Mouse (Mus musculus) forebrain, postnatal 0 days (tissue): ENCODE results near the gene Kirrel3. TPM values are rescaled to one million over a fixed set of nuclear protein-coding genes. Genes with fewer than 3 reads are reported as not detected.

Experiments used
- ATAC-seq: fragments of 200-750 bp; cut with Nextera tagmentation; 2 replicates; pipeline ENCODE4 v1.8.0; 2017; ENCODE audit warnings: mild to moderate bottlenecking, moderate library complexity
- DNase-seq: peaks from one replicate; pipeline ENCODE4 v3.0.0-alpha.2; 2015
- H3K27ac ChIP-seq: fragments of 300-500 bp; sonication (generic); 2 replicates; pipeline ENCODE4 v1.5.1; 2014; ENCODE audit warnings: low read depth, mild to moderate bottlenecking, antibody characterized with exemption, low read length, moderate library complexity, mixed read lengths
- H3K27me3 ChIP-seq: fragments of 300-500 bp; sonication (generic); 2 replicates; pipeline ENCODE4 v1.6.1; 2014; ENCODE audit warnings: mild to moderate bottlenecking, low read length, mixed read lengths; ENCODE audit not compliant: insufficient read depth
- H3K36me3 ChIP-seq: fragments of 300-500 bp; sonication (generic); 2 replicates; pipeline ENCODE4 v1.6.1; 2014; ENCODE audit warnings: mild to moderate bottlenecking, moderate library complexity; ENCODE audit not compliant: insufficient read depth
- H3K4me1 ChIP-seq: fragments of 300-500 bp; sonication (generic); 2 replicates; pipeline ENCODE4 v1.6.1; 2014; ENCODE audit warnings: antibody characterized with exemption; ENCODE audit not compliant: insufficient read depth
- H3K4me2 ChIP-seq: fragments of 300-500 bp; sonication (generic); 2 replicates; pipeline ENCODE4 v1.6.1; 2014; ENCODE audit warnings: low read depth, mild to moderate bottlenecking, moderate library complexity
- H3K4me3 ChIP-seq: fragments of 300-500 bp; sonication (generic); 2 replicates; pipeline ENCODE4 v1.5.1; 2014; ENCODE audit warnings: low read depth, low read length, mixed read lengths
- H3K9ac ChIP-seq: fragments of 300-500 bp; sonication (generic); 2 replicates; pipeline ENCODE4 v1.6.1; 2014; ENCODE audit warnings: mild to moderate bottlenecking
- H3K9me3 ChIP-seq: fragments of 300-500 bp; sonication (generic); 2 replicates; pipeline ENCODE4 v1.6.1; 2016; ENCODE audit warnings: low read length
- CTCF ChIP-seq: sonication (generic); IDR thresholded peaks from 2 replicates; pipeline ENCODE4 v1.5.1; 2016; ENCODE audit warnings: antibody characterized with exemption, control low read depth, low read depth
- WGBS: fragments of 180-500 bp; shearing (Covaris S2); extraction: QIAGEN DNeasy Blood & Tissue Kit; methylation state at CpG from one replicate; pipeline ENCODE4 v1.1.7; 2014; 5-methylcytosine and 5-hydroxymethylcytosine counted together
- polyA plus RNA-seq: library from polyadenylated mRNA; unstranded; fragments of >200 nt; fragmentation: Nextera tagmentation; extraction: Ambion mirVana; gene quantifications from 2 replicates; pipeline ENCODE4 v1.2.1, GENCODE M21; 2015
- total RNA-seq: library from RNA; depleted of rRNA; stranded (reverse); fragments of >200 nt; gene quantifications from 2 replicates; pipeline ENCODE4 v1.2.3, GENCODE M21; 2014

The Kirrel3 gene
- total and polyA plus RNA-seq, 2 experiments from 2014 or later = 35.3 to 57.6 TPM

DNA sequence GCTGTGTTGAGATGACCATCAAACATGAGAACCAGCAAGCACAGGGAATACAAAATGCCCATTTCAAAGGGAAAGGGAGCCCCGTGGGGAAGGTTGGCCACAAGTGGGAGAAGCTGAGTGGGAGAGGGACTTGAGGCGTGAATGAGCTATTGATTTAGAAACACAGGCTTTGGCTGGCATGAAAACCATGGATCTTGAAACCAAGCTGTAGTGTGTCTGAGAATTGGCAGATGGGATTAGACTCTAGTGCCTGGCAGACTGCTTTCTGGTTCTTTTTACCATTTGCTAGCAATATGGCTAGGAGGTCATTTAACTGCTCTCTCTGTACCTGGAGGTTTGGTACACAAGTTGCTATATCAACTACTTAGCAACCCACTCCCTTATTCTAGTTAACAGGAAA, 56.2 kb downstream of the Kirrel3 start:
- 31% methylated on average over 2 of the region's 2 CpGs for WGBS
- ATAC-seq = peak; percentile 72
- Histone ChIP-seq H3K9me3 (no peaks in the 10 kb centered on the region), H3K27ac (no peak overlapping the region), H3K9ac (no peak overlapping the region), H3K4me2 (no peak overlapping the region), H3K36me3 (no peaks in the 10 kb centered on the region), H3K4me3 (no peak overlapping the region), H3K27me3 (no peaks in the 10 kb centered on the region), H3K4me1 (0 out of 2 replicates have a peak, but pooled peaks cover 3% of the 10 kb centered on the region)
- peak; percentile 61 for DNase-seq
- TF ChIP-seq CTCF = no peak

DNA sequence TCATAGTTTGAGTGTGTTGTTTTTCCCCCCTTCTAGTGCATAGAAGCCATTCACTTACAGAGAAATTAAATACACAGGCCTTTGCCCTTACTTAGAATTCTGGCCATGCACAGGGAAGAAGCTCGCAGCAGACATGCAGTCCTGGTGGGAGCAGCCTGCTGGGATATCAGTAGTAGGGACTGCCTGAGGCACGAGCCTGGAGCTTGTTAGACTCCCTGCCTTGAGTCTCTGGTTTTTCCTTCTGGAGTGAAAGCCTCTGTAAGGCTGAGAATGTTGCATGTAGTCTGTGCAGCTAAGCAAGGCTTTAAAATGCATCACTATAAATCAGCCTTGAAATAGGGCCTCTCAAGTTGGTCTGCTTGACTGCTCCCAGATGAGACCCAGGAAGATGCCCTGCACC, 70.0 kb downstream of the Kirrel3 start:
- Histone ChIP-seq H3K27ac (no peak overlapping the region), H3K4me1 (peaks cover 20% of the 10 kb centered on the region), H3K36me3 (no peaks in the 10 kb centered on the region), H3K4me2 (no peak overlapping the region), H3K9ac (no peak overlapping the region), H3K4me3 (no peak overlapping the region), H3K9me3 (no peaks in the 10 kb centered on the region), H3K27me3 (no peaks in the 10 kb centered on the region)
- no peak for ATAC-seq
- no peak for DNase-seq
- no peak for TF ChIP-seq CTCF
- WGBS = 34% methylated on average over 2 of the region's 2 CpGs

GRCm38 (mm10) chr9:34557846-34558245, 72.2 kb downstream of the Kirrel3 start:
- Histone ChIP-seq H3K4me3 (no peak overlapping the region), H3K36me3 (no peaks in the 10 kb centered on the region), H3K4me1 (peaks cover 20% of the 10 kb centered on the region), H3K27me3 (no peaks in the 10 kb centered on the region), H3K9ac (no peak overlapping the region), H3K9me3 (no peaks in the 10 kb centered on the region), H3K27ac (peak overlapping the region; percentile 80), H3K4me2 (peak overlapping the region; percentile 21; the same call in 1 of the 2 replicates)
- 10% methylated on average over 5 of the region's 5 CpGs for WGBS
- DNase-seq = peak; percentile 83
- TF ChIP-seq CTCF = no peak
- ATAC-seq = peak; percentile 93

GRCm38 (mm10) chr9:34558291-34558899, 72.7 kb downstream of the Kirrel3 start:
- Histone ChIP-seq H3K27ac (peak overlapping the region; percentile 76), H3K4me3 (no peak overlapping the region), H3K9ac (peak overlapping the region; percentile 18; the same call in 1 of the 2 replicates), H3K4me2 (peak overlapping the region; percentile 21), H3K4me1 (peaks cover 20% of the 10 kb centered on the region), H3K9me3 (no peaks in the 10 kb centered on the region), H3K36me3 (no peaks in the 10 kb centered on the region), H3K27me3 (no peaks in the 10 kb centered on the region)
- peak; percentile 88 for ATAC-seq
- WGBS = 11% methylated on average over 8 of the region's 8 CpGs
- DNase-seq = peak; percentile 70
- TF ChIP-seq CTCF = no peak

- no peaks in the 10 kb centered on the region for H3K36me3 ChIP-seq
- H3K9ac ChIP-seq = peak overlapping the region; percentile 18; the same call in 1 of the 2 replicates
- no peak overlapping the region for H3K4me2 ChIP-seq
- WGBS = 87% methylated on average over 9 of the region's 9 CpGs
- TF ChIP-seq CTCF = no peak
- peak overlapping the region; percentile 76 for H3K27ac ChIP-seq
- ATAC-seq (no peak), DNase-seq (no peak)
- H3K4me1 ChIP-seq = peaks cover 20% of the 10 kb centered on the region
- H3K27me3 ChIP-seq = no peaks in the 10 kb centered on the region
- no peaks in the 10 kb centered on the region for H3K9me3 ChIP-seq
- H3K4me3 ChIP-seq = no peak overlapping the region
Observed at GRCm38 (mm10) chr9:34559102-34559501, 73.4 kb downstream of the Kirrel3 start.

- Histone ChIP-seq H3K27ac (no peak overlapping the region), H3K4me2 (no peak overlapping the region), H3K36me3 (no peaks in the 10 kb centered on the region), H3K9me3 (no peaks in the 10 kb centered on the region), H3K4me1 (peaks cover 20% of the 10 kb centered on the region), H3K27me3 (no peaks in the 10 kb centered on the region), H3K9ac (no peak overlapping the region), H3K4me3 (no peak overlapping the region)
- TF ChIP-seq CTCF = no peak
- DNase-seq = no peak
- no peak for ATAC-seq
- 43% methylated on average over 1 of the region's 1 CpGs for WGBS
Observed at GRCm38 (mm10) chr9:34561281-34561680, 75.6 kb downstream of the Kirrel3 start.

- 64% methylated on average over 9 of the region's 9 CpGs for WGBS
- Histone ChIP-seq H3K27me3 (no peaks in the 10 kb centered on the region), H3K4me2 (no peak overlapping the region), H3K4me1 (peaks cover 14% of the 10 kb centered on the region), H3K4me3 (no peak overlapping the region), H3K9me3 (no peaks in the 10 kb centered on the region), H3K36me3 (no peaks in the 10 kb centered on the region), H3K9ac (no peak overlapping the region), H3K27ac (no peak overlapping the region)
- TF ChIP-seq CTCF = no peak
- DNase-seq (no peak), ATAC-seq (no peak)
Observed at GRCm38 (mm10) chr9:34562437-34563000, 76.8 kb downstream of the Kirrel3 start.
